Mouse (Mus musculus) cerebellum, adult 2 months (tissue): ENCODE data around the gene Cyp2d22. TPM values are rescaled to one million over a fixed set of nuclear protein-coding genes. Genes with fewer than 3 reads are reported as not detected.
A peak's percentile ranks its signal among the peaks of the same experiment; 100 is the strongest.

Experiments used
- DNase-seq, 2 experiments: peaks; one replicate each; pipeline ENCODE4 v3.0.0; 2021
- H3K27ac ChIP-seq: fragments of 200-500 bp; 2 replicates; pipeline ENCODE4 v1.5.1; 2012; ENCODE audit warnings: low read length, control low read depth, inconsistent platforms; ENCODE audit not compliant: insufficient read depth
- H3K27me3 ChIP-seq: fragments of 200-500 bp; 2 replicates; pipeline ENCODE4 v1.6.1; 2012; ENCODE audit warnings: inconsistent platforms, mild to moderate bottlenecking, low read length, moderate library complexity; ENCODE audit not compliant: control insufficient read depth, insufficient read depth
- H3K4me1 ChIP-seq: fragments of 200-500 bp; 2 replicates; pipeline ENCODE4 v1.6.1; 2011; ENCODE audit warnings: low read length; ENCODE audit not compliant: control insufficient read depth, insufficient read depth
- H3K4me3 ChIP-seq: fragments of 200-500 bp; replicated peaks from 2 replicates; pipeline ENCODE3; 2011; ENCODE audit warnings: mild to moderate bottlenecking, low read depth, low read length, control low read depth; ENCODE audit not compliant: insufficient read depth
- CTCF ChIP-seq: fragments of 200-500 bp; IDR thresholded peaks from 2 replicates; pipeline ENCODE4 v1.5.1; 2011; ENCODE audit warnings: low read depth, mild to moderate bottlenecking, control low read depth, low read length, moderate library complexity, borderline replicate concordance; ENCODE audit not compliant: insufficient read depth
- POLR2A ChIP-seq: fragments of 200-500 bp; IDR thresholded peaks from 2 replicates; pipeline ENCODE4 v1.6.1; 2011; ENCODE audit warnings: low read length, control low read depth, borderline replicate concordance; ENCODE audit not compliant: insufficient read depth
- WGBS: fragments of 180-500 bp; shearing (Covaris S2); methylation state at CpG from one replicate; pipeline ENCODE4 v1.1.7; 2018; 5-methylcytosine and 5-hydroxymethylcytosine counted together
- polyA plus RNA-seq: library from polyadenylated mRNA; depleted of rRNA; stranded (reverse); fragments of >200 nt; gene quantifications from 2 replicates; pipeline ENCODE4 v1.2.3, GENCODE M21; 2012

Cyp2d22 gene
- polyA plus RNA-seq, 1 experiment = 65.4 TPM

DNA sequence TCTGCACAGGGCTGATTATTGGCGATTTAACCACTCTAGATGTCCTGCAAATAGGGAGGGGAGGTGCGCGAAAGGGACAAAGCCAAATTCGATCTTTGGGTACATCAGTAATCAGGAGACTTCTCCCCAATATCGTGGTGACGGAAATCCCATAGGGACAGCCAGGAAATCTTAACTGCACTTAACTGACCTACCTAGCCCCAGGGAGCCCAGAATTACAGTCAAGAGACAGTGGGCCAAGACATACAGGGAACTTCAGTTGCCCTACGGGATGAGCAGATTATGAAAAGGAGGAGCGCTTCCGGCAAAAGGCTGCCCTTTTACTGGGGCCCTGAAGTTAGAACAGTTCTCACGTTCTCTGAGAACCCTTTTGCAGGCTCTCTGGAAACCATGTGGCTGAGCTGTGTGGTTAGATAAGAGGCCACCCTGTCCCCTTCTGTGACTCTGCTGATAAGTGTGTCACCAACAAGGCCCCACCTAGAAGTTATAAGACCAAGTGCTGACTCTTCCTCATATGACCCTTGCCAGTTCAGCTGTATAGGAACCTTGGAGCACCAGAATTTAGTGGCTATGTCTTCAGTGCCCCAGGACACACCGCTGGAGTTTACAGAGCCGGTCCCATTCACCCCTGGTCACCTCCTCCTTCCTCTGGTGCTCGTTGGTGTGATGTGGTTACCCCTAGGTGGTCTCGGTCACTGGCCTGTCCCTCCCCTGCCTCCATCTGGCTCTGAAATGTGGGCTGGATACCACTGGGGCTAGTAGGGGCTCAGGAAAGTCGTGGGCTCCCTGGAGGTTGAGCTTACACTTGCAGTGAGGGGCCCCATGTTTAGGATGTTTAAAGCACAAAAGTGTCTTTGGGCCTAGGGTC, 38.2 kb downstream of the Cyp2d22 start:
- 75% methylated on average over 15 of the region's 15 CpGs for WGBS
- H3K27ac ChIP-seq = no peak overlapping the region
- peaks cover 7% of the 10 kb centered on the region for H3K4me1 ChIP-seq
- DNase-seq = no peak
- H3K27me3 ChIP-seq = no peaks in the 10 kb centered on the region
- H3K4me3 ChIP-seq = no peak overlapping the region
- TF ChIP-seq POLR2A = no peak
- no peak for TF ChIP-seq CTCF

DNA sequence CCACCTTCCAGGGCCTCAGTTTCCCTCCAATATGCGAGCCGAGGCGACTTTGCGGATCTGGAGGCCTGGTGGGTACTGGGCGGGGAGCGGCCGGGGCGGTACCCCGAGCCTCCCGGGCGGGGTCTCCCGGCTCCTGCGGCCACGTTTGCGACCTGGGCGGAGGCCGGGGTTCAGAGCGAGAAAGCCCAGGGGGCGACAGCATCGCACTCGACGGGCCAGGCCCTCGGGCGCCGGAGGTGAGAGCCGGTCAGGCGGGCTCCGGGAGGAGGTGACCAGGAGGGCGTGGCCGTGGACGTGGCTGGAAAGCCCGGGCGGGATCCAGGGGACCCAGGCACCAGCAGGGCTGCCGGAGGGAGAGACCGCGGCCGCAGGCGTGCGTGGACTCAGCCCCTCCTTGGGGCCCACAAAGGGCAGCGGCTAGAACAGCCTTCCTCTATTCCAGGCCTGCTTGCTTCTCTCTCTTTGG, 39.0 kb downstream of the Cyp2d22 start:
- WGBS = 12% methylated on average over 39 of the region's 40 CpGs
- TF ChIP-seq CTCF (no peak), POLR2A (no peak)
- Histone ChIP-seq H3K4me3 (no peak overlapping the region), H3K27ac (no peak overlapping the region), H3K4me1 (peaks cover 10% of the 10 kb centered on the region), H3K27me3 (no peaks in the 10 kb centered on the region)
- DNase-seq = no peak

DNA sequence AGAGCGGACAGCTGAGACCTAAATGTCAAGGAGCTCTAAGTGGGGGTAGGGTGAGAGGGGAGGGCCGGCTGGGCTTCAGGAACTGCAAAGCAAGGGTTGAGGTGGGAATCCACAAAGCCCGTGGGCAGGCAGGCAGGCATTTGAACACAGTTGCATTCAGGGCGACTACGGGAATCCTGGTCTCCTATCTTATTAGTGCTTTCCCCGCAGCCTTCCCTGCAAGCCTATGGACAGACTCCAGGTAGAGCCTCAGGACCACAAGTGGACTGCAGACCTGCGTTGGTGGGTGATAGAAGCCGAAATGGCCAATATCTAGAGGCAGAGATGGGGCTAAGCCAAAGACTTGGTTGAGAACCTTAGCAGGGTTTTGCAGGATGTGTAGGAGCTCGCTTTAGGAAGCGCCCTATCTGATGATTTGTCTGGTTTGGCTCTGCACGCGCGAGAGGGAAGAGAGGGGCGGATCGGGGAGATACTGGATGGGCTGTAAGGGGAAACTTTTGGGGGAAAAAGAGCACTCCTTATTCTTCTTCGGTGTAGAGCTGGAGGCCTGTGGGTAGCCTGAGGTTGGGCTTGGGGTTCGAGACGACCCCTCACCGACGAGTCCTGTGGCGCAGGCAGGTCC, 39.5 kb downstream of the Cyp2d22 start:
- DNase-seq = no peak
- TF ChIP-seq POLR2A = no peak
- TF ChIP-seq CTCF = no peak
- Histone ChIP-seq H3K4me1 (peaks cover 10% of the 10 kb centered on the region), H3K4me3 (no peak overlapping the region), H3K27ac (no peak overlapping the region), H3K27me3 (no peaks in the 10 kb centered on the region)
- 57% methylated on average over 21 of the region's 21 CpGs for WGBS

DNA sequence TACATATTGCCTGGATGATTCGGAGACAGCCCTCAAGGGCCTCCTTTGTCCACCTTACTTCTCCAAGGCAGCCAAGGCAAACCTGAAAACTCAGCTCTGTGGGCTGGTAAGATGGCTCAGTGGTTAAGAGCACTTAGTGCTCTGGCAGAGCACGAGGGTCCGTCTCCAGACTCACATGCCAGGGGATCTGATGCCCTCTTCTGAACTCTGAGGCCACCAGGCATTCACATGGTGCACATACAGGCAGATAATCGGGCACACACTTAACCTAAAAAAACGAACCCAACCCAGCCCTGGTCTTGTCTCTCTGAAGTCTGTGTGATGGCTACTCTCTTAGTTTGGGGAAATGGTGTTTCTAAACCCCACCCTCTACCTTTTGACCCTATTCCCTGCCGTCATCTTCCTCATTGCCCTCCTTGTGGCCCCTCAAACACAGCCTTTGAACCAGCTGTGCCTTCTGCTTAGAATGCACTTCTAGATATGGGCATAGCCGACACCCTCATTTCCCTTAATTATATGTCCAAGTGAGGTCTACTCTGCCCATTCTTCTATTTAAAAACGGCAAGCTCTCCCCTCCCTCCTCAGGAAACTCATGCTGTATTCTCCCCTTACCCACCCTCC, 40.3 kb downstream of the Cyp2d22 start:
- 87% methylated on average over 8 of the region's 8 CpGs for WGBS
- TF ChIP-seq CTCF (no peak), POLR2A (no peak)

DNA sequence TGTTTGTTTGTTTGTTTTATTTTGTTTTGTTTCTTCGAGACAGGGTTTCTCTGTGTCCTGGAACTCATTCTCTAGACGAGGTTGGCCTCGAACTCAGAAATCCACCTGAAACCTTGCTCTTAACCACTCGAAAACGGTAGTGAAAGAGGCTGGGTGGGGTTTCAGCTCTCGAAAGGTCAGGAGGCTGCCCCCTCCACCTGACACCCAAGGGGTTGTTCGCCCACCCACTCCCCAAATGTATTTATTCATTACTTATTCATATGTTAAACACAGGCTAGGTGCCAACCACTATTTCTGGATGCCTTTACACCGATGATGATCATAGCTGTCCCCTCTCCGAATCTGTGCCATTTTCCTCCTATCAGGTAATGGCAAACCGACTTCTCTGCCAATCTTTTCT, 40.9 kb downstream of the Cyp2d22 start:
- Histone ChIP-seq H3K27ac (no peak overlapping the region), H3K4me3 (peak overlapping the region; percentile 80), H3K27me3 (no peaks in the 10 kb centered on the region), H3K4me1 (peaks cover 17% of the 10 kb centered on the region)
- TF ChIP-seq CTCF (no peak), POLR2A (no peak)
- DNase-seq = no peak
- 50% methylated on average over 10 of the region's 10 CpGs for WGBS

More for the DNA sequence above, 40.3 kb downstream of the Cyp2d22 start:
- H3K4me3 ChIP-seq = no peak overlapping the region
- no peaks in the 10 kb centered on the region for H3K27me3 ChIP-seq
- no peak overlapping the region for H3K27ac ChIP-seq
- DNase-seq = no peak
- H3K4me1 ChIP-seq = peaks cover 17% of the 10 kb centered on the region

DNA sequence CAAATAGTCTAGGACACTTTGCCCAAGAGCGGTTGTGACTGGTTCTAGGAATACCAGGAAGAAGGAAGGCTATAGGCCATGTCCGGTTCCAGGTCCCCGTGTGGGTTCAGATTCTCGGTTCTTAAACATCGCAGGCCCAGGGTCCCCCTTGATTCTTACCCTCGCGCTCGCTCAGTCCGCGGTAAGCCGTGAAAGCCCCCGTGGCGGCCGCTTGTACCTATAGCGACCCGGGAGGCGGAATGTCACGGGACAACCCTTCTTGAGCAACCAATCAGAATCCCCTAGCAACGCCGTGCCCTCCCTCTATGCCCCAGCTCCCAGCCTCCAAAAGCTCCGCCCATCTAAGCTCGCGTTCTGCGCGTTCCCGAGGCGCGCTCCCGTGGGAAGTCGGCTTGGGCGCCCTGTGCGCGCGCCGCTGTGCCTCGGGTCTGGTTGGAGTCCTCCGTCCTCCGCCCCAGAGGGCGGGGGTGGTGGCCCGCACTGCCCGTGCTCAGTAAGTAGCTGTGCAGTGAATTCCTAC, 41.4 kb downstream of the Cyp2d22 start, which contains the start of the genes Naga, Pheta2 and Smdt1:
Gene Naga, minus strand, starts transcription at position 333 of the 520 bp plus-strand sequence.
Gene Pheta2, plus strand, starts transcription at position 350 of the 520 bp plus-strand sequence.
Gene Smdt1, plus strand, starts transcription at position 367 of the 520 bp plus-strand sequence.
- Histone ChIP-seq H3K4me1 (peaks cover 17% of the 10 kb centered on the region), H3K27me3 (no peaks in the 10 kb centered on the region), H3K4me3 (peak within 1 kb of the TSS; percentile 80), H3K27ac (no peak within 1 kb of the TSS)
- DNase-seq = peak; percentile 97
- under 1% methylated on average over 41 of the region's 41 CpGs for WGBS
- TF ChIP-seq POLR2A = peak; percentile 38; the same call in 1 of the 2 replicates
- no peak for TF ChIP-seq CTCF

DNA sequence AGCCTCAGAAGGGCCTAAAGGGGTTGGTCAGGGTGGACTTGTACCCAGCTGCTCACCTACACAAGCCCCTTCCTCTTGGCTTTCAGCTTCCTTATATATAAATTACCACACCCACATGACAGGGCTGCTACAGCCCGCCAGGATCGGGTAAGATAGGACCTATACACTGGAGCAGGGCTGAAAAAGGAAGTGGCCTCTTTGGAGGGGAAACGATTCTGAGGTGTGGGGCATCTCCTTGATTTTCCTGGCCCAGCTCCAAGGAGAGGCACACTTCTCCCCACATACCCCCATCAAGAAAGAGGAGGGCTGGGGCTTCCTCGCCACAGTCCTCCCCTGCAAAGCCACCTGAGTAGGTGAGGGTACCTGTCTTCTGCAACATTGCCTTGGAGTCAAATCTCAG, 42.2 kb downstream of the Cyp2d22 start:
- peaks cover 17% of the 10 kb centered on the region for H3K4me1 ChIP-seq
- peak overlapping the region; percentile 80 for H3K4me3 ChIP-seq
- no peak for DNase-seq
- no peaks in the 10 kb centered on the region for H3K27me3 ChIP-seq
- TF ChIP-seq CTCF = no peak
- TF ChIP-seq POLR2A = no peak
- 31% methylated on average over 4 of the region's 4 CpGs for WGBS
- no peak overlapping the region for H3K27ac ChIP-seq
